Mouse (Mus musculus): ENCODE results near the gene Abhd18. TPM values are rescaled to one million over a fixed set of nuclear protein-coding genes. Genes with fewer than 3 reads are reported as not detected.
"Not testable (repeated sequence)": the region's sequence is repeated elsewhere in the genome, so short reads cannot be mapped to it uniquely, and the experiment has no call there.

The Abhd18 gene
- total RNA-seq (2014; rRNA removed): 23.6 and 29.4 TPM in 2 replicates
- polyA plus RNA-seq (2012; rRNA removed): 4.8 and 6.8 TPM in 2 replicates

DNA sequence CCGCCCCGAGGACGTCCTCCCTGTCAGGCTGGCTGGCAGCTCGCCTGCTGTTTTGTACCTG is at the start of gene Abhd18:
Gene Abhd18 (plus strand): TSS at position 14 of the 61 bp plus-strand sequence.
- Histone ChIP-seq H3K9ac (ENCODE audit: low read depth, low read length) (peak within 1 kb of the TSS; percentile 84), H3K27ac (replicated peaks; ENCODE audit: insufficient read depth, low read depth, low read length) (peak within 1 kb of the TSS; percentile 82), H3K4me3 (ENCODE audit: insufficient read depth, low read depth, low read length) (peak within 1 kb of the TSS; percentile 88)
- H3K79me2 ChIP-seq (ENCODE audit: control insufficient read depth, insufficient read depth, low read length); H3K27me3 ChIP-seq (ENCODE audit: control insufficient read depth, insufficient read depth, low read length); H3K36me3 ChIP-seq (ENCODE audit: control insufficient read depth, insufficient read depth, low read length); H3K4me1 ChIP-seq (ENCODE audit: control insufficient read depth, insufficient read depth, low read length); DNase-seq (ENCODE audit: extremely low read depth, low read depth, low spot score): not testable (repeated sequence)
- 0% methylated on average over 3 of the region's 4 CpGs for WGBS

DNA sequence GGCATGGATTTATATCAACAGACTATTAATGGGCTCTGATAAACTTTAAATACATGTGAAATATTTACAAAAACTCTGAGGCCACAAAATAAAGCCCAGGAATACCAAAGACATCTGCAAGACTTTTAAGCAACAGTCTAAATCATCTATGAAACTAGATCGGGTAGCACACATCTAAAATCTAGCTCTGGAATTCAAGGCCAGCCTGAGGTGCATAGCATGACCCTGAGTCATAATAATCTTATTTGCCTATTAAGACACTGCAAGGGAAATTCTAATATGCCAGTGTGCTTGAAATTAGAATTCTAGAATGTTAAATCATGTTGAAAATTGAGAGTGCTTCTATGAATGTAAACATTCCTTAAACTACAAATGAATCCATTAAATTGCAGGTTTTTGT is 48.7 kb upstream of the Abhd18 start:
- DNase-seq (ENCODE audit: extremely low read depth, low read depth, low spot score): no peak
- no peaks in the 10 kb centered on the region for H3K27me3 ChIP-seq (ENCODE audit: control insufficient read depth, insufficient read depth, low read length)
- no peak for TF ChIP-seq POLR2A (IDR thresholded peaks at IDR 0.05; ENCODE audit: extremely low read depth, insufficient read depth, low read length)
- no peak for TF ChIP-seq CTCF (IDR thresholded peaks at IDR 0.05; ENCODE audit: low read depth, low read length)
- no peaks in the 10 kb centered on the region for H3K79me2 ChIP-seq (ENCODE audit: control insufficient read depth, insufficient read depth, low read length)
- no peak overlapping the region for H3K9ac ChIP-seq (ENCODE audit: low read depth, low read length)
- no peaks in the 10 kb centered on the region for H3K4me1 ChIP-seq (ENCODE audit: control insufficient read depth, insufficient read depth, low read length)
- H3K4me3 ChIP-seq (ENCODE audit: insufficient read depth, low read depth, low read length): no peak overlapping the region
- H3K36me3 ChIP-seq (ENCODE audit: control insufficient read depth, insufficient read depth, low read length): no peaks in the 10 kb centered on the region
- no peak overlapping the region for H3K27ac ChIP-seq (replicated peaks; ENCODE audit: insufficient read depth, low read depth, low read length)
- WGBS: 71% methylated on average over 1 of the region's 1 CpGs

DNA sequence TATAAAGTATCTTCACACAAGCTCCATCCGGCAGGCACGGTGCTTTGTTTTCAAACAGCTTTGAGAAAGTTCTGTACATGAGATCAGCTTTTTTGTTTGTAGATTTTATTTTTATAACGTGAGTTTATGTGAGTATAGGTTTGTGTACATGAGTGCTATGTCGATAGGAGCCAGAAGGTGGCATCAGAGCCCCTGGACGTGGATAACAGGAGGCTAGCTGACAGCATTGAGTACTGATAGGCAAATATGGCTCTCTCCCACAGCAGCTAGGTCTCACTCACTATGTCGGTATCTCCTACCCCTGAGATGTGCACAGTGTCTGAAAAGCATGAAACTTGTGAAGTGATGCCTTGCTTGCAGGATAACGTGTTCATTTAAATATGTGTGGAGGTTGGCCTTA is 48.3 kb upstream of the Abhd18 start:
- Histone ChIP-seq H3K27me3 (ENCODE audit: control insufficient read depth, insufficient read depth, low read length) (no peaks in the 10 kb centered on the region), H3K9ac (ENCODE audit: low read depth, low read length) (no peak overlapping the region), H3K27ac (replicated peaks; ENCODE audit: insufficient read depth, low read depth, low read length) (no peak overlapping the region), H3K36me3 (ENCODE audit: control insufficient read depth, insufficient read depth, low read length) (no peaks in the 10 kb centered on the region), H3K79me2 (ENCODE audit: control insufficient read depth, insufficient read depth, low read length) (no peaks in the 10 kb centered on the region), H3K4me3 (ENCODE audit: insufficient read depth, low read depth, low read length) (no peak overlapping the region), H3K4me1 (ENCODE audit: control insufficient read depth, insufficient read depth, low read length) (no peaks in the 10 kb centered on the region)
- DNase-seq (ENCODE audit: extremely low read depth, low read depth, low spot score): peak; percentile 57
- no peak for TF ChIP-seq POLR2A (IDR thresholded peaks at IDR 0.05; ENCODE audit: extremely low read depth, insufficient read depth, low read length)
- TF ChIP-seq CTCF (IDR thresholded peaks at IDR 0.05; ENCODE audit: low read depth, low read length): peak; percentile 66
- 42% methylated on average over 7 of the region's 7 CpGs for whole genome bisulfite sequencing

DNA sequence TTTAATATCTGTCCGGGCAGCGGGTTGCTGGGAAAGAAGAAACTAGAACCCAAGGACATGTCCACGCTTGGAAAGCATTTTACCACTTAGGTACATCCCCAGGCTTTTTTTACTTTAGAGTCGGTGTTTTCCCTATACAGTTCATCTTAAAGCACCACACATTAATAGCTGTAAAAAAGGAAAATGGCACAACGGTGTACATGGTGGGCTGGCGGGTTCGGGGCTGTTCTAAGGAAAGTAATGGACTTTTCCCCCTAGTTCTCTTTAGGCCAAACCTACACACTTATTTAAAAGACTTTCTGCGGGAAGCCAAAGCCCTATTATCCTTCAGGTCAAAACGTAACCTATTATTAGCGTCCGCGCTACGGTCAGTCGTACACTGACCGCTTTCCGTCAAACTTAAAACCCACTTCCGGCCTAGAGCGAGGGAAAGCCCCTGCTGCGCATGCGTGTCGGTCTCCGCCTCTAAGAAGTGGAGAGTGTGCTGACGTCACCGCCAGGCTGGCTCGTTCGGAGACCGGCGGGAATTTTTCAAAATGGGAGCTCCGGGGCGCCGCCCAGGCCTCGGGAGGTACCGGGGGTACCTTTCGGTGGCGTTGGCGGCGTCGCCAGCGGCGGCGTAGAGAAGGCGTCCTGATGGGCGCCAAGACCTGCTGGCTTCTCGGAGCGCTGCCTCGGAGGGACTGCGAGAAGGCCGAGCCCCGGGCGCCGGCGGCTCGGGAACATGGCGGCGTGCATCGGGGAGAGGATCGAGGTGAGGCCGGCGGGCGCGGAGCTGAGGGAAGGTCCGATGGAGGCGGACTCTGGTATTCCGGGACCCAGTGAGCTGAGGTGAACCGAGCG is 47.0 kb upstream of the Abhd18 start, which contains the start of gene Plk4:
Gene Plk4 (plus strand): TSS at position 490 of the 843 bp plus-strand sequence.
- WGBS: 2% methylated on average over 66 of the region's 66 CpGs
- no peaks in the 10 kb centered on the region for H3K27me3 ChIP-seq (ENCODE audit: control insufficient read depth, insufficient read depth, low read length)
- H3K79me2 ChIP-seq (ENCODE audit: control insufficient read depth, insufficient read depth, low read length): no peaks in the 10 kb centered on the region
- DNase-seq (ENCODE audit: extremely low read depth, low read depth, low spot score): peak; percentile 86
- 0 out of 2 replicates have a peak, but pooled peaks have one; percentile 17 for TF ChIP-seq POLR2A (IDR thresholded peaks at IDR 0.05; ENCODE audit: extremely low read depth, insufficient read depth, low read length)
- no peak for TF ChIP-seq CTCF (IDR thresholded peaks at IDR 0.05; ENCODE audit: low read depth, low read length)
- H3K4me1 ChIP-seq (ENCODE audit: control insufficient read depth, insufficient read depth, low read length): no peaks in the 10 kb centered on the region
- H3K4me3 ChIP-seq (ENCODE audit: insufficient read depth, low read depth, low read length): peak within 1 kb of the TSS; percentile 86
- H3K36me3 ChIP-seq (ENCODE audit: control insufficient read depth, insufficient read depth, low read length): no peaks in the 10 kb centered on the region
- 0 out of 2 replicates have a peak within 1 kb of the TSS, but pooled peaks have one; percentile 1 for H3K27ac ChIP-seq (replicated peaks; ENCODE audit: insufficient read depth, low read depth, low read length)
- H3K9ac ChIP-seq (ENCODE audit: low read depth, low read length): peak within 1 kb of the TSS; percentile 67

DNA sequence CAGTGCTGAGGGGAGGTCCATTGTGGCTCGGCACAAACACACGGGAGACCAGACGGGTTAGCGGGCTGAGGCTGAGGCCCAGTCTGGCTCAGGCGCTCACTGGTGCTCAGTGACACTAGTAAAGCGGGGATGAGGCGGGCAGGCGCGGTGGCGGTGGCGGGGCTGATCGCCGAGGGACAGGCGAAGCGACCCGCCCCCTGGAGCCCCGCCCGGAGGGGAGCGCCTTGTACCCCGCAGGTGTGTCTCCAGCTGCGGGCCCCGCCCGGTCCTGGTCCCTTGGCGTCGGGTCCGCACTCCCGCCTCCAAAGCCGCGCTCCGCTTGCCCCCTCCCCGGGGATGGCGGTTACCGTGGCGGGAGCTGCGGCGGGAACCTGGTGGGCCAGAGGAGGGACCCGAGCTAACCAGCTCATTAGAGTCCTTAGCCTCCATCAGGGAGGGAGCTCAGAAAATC is 46.4 kb upstream of the Abhd18 start:
- no peak for DNase-seq (ENCODE audit: extremely low read depth, low read depth, low spot score)
- Histone ChIP-seq H3K4me1 (ENCODE audit: control insufficient read depth, insufficient read depth, low read length) (no peaks in the 10 kb centered on the region), H3K36me3 (ENCODE audit: control insufficient read depth, insufficient read depth, low read length) (peaks cover 3% of the 10 kb centered on the region; the same call in 1 of the 2 replicates), H3K9ac (ENCODE audit: low read depth, low read length) (peak overlapping the region; percentile 67), H3K4me3 (ENCODE audit: insufficient read depth, low read depth, low read length) (peak overlapping the region; percentile 86), H3K79me2 (ENCODE audit: control insufficient read depth, insufficient read depth, low read length) (no peaks in the 10 kb centered on the region), H3K27me3 (ENCODE audit: control insufficient read depth, insufficient read depth, low read length) (no peaks in the 10 kb centered on the region), H3K27ac (replicated peaks; ENCODE audit: insufficient read depth, low read depth, low read length) (no peak overlapping the region)
- TF ChIP-seq POLR2A (IDR thresholded peaks at IDR 0.05; ENCODE audit: extremely low read depth, insufficient read depth, low read length): no peak
- no peak for TF ChIP-seq CTCF (IDR thresholded peaks at IDR 0.05; ENCODE audit: low read depth, low read length)
- under 1% methylated on average over 35 of the region's 37 CpGs for WGBS

DNA sequence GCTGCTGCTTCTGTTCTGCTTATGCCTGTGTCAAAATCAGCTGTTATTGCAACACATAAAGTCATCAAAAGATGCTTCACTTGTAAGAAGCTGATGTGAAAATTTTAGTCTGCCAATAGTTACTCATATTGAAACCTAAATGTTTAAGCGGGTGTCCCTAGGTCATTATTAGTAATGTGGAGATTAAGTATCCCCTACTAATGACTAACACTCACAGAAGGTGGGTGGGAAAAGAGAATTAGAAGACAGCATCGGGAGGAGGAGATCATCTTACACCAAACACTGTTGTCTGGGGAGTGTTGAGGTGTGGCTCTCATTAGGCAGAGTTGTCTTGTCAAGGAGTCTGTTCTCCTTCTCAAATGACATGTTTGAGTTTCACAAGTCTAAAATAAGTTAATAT is 39.9 kb upstream of the Abhd18 start:
- no peak overlapping the region for H3K9ac ChIP-seq (ENCODE audit: low read depth, low read length)
- no peak for DNase-seq (ENCODE audit: extremely low read depth, low read depth, low spot score)
- 89% methylated on average over 2 of the region's 2 CpGs for WGBS
- no peak overlapping the region for H3K27ac ChIP-seq (replicated peaks; ENCODE audit: insufficient read depth, low read depth, low read length)
- peaks cover 7% of the 10 kb centered on the region for H3K36me3 ChIP-seq (ENCODE audit: control insufficient read depth, insufficient read depth, low read length)
- H3K79me2 ChIP-seq (ENCODE audit: control insufficient read depth, insufficient read depth, low read length): no peaks in the 10 kb centered on the region
- no peak for TF ChIP-seq CTCF (IDR thresholded peaks at IDR 0.05; ENCODE audit: low read depth, low read length)
- TF ChIP-seq POLR2A (IDR thresholded peaks at IDR 0.05; ENCODE audit: extremely low read depth, insufficient read depth, low read length): no peak
- H3K4me3 ChIP-seq (ENCODE audit: insufficient read depth, low read depth, low read length): no peak overlapping the region
- H3K4me1 ChIP-seq (ENCODE audit: control insufficient read depth, insufficient read depth, low read length): no peaks in the 10 kb centered on the region
- H3K27me3 ChIP-seq (ENCODE audit: control insufficient read depth, insufficient read depth, low read length): no peaks in the 10 kb centered on the region

Measured in liver, adult 2 months (tissue).